Mouse (Mus musculus) WW6 (cell line): ENCODE measurements around the gene Kif20b.

Experiments
- DNase-seq: peaks from one replicate; pipeline ENCODE4 v3.0.0-alpha.2; 2013; ENCODE audit warnings: low read depth, low spot score

Kif20b gene

GRCm38 (mm10) chr19:34921652-34922602 lies at the start of gene Kif20b:
Kif20b (plus strand) TSS chr19:34922361.
- DNase-seq: peak; percentile 84

- no peak for DNase-seq
Measured at GRCm38 (mm10) chr19:34876676-34877075, 45.5 kb upstream of the Kif20b start.

GRCm38 (mm10) chr19:34877898-34878602 lies 44.1 kb upstream of the Kif20b start:
- peak; percentile 83 for DNase-seq

GRCm38 (mm10) chr19:34878603-34879541 lies 43.3 kb upstream of the Kif20b start, which contains the start of gene Pank1:
Pank1 (minus strand) TSS chr19:34879455.
- DNase-seq: peak; percentile 47

- DNase-seq: no peak
Measured at GRCm38 (mm10) chr19:34879624-34880023, 42.5 kb upstream of the Kif20b start.

- DNase-seq: no peak
Measured at GRCm38 (mm10) chr19:34881160-34881559, 41.0 kb upstream of the Kif20b start.

GRCm38 (mm10) chr19:34882443-34882842 lies 39.7 kb upstream of the Kif20b start:
- no peak for DNase-seq

- DNase-seq: no peak
Measured at GRCm38 (mm10) chr19:34883526-34884224, 38.5 kb upstream of the Kif20b start.

GRCm38 (mm10) chr19:34886324-34886723 lies 35.8 kb upstream of the Kif20b start:
- no peak for DNase-seq

- DNase-seq: no peak
Measured at GRCm38 (mm10) chr19:34890981-34891380, 31.2 kb upstream of the Kif20b start.

- DNase-seq: no peak
Measured at GRCm38 (mm10) chr19:34891590-34891989, 30.6 kb upstream of the Kif20b start.

- DNase-seq: no peak
Measured at GRCm38 (mm10) chr19:34895082-34895481, 27.1 kb upstream of the Kif20b start.

GRCm38 (mm10) chr19:34897082-34897965 lies 24.8 kb upstream of the Kif20b start:
- no peak for DNase-seq

GRCm38 (mm10) chr19:34898941-34899340 lies 23.2 kb upstream of the Kif20b start:
- no peak for DNase-seq

GRCm38 (mm10) chr19:34901266-34901665 lies 20.9 kb upstream of the Kif20b start:
- no peak for DNase-seq

GRCm38 (mm10) chr19:34901735-34902134 lies 20.4 kb upstream of the Kif20b start:
- DNase-seq: no peak

GRCm38 (mm10) chr19:34904032-34904431 lies 18.1 kb upstream of the Kif20b start:
- DNase-seq: no peak

- no peak for DNase-seq
Measured at GRCm38 (mm10) chr19:34905424-34905823, 16.7 kb upstream of the Kif20b start.

- no peak for DNase-seq
Measured at GRCm38 (mm10) chr19:34906772-34907171, 15.4 kb upstream of the Kif20b start.

- DNase-seq: no peak
Measured at GRCm38 (mm10) chr19:34912366-34912765, 9.8 kb upstream of the Kif20b start.
